Mouse (Mus musculus) heart, adult 8-10 months (tissue): Measurements from ENCODE around the gene Tob2. TPM values are rescaled to one million over a fixed set of nuclear protein-coding genes. Genes with fewer than 3 reads are reported as not detected.

Experiments
- DNase-seq: peaks from one replicate; pipeline ENCODE4 v3.0.0; 2022; ENCODE audit warnings: low spot score
- total RNA-seq, 4 experiments: library from RNA; stranded (reverse); gene quantifications; 2 replicates each; pipeline ENCODE4 v1.2.4; 2022

The Tob2 gene
- total RNA-seq, 4 experiments from 2014 or later, result 50.6 to 129 (median 74.7) TPM

DNA sequence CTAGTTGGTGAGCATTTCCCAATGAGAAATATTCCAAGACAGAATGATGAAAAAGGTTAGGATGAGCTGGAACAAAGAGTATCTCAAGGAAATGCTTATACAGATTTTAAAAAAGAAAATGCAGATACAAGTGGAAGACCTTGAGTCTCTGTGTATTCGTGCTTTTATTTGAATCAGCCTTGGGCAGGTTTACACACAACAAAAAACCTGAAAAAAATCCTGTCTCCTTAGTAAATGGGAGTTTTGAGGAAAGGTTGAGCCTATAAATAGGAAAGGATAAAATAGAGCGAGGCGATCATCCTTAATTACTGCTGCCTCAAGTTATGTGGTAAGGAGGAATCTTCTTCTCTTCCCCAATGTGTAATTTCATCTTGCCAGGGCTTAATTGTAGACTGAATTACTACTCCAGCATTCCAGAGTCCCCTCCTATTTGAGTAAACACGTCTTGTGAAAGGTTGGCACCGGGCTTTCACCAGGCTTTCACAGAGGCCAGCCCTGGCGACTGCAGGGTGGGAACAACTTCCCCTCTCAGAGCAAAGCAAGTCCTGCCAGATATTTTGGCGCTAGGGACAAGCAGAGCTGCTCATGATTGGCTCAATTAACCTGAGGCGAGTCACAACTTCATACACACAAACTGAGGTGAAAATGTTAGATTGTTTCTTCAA lies 2.0 kb upstream of the Tob2 start:
- DNase-seq, result peak; percentile 53

DNA sequence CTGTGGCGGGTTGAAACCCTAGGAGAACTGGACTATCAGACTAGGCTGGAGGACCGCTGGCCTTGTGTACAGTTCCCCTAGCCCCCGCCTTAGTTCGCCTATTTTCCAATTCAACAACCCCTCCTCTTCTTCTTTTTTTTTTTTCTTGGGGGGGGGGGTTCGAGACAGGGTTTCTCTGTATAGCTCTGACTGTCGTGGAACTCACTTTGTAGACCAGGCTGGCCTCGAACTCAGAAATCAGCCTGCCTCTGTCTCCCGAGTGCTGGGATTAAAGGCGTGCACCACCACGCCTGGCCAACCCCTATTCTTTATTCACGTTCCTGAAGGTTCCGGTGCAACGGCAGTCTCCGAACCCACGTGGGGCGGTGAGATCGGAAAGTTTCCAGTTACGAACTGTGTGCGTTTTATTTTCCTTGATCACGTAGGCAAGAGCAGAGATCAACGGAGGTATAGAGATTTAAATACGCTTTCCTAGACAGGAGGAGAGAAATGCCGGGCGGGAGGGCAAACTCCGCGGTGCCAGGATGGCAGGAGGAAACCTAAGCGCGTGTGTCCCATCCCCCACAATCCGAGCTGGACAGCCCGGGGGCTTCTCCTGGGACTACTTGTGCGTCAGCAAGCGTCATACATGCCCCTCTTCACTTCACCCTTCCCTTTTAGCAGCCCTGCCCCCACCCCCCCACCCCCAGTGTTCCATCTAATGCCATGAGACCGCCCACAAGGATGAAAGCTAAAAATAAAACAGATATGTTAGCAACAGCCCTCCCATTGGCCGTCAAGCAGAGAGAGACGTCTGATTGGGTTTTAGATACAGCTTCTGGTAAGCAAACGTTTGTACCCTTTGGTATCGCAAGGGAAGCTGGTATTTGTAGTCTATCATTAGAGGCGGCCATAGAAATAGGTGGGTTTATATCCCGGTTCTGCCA lies 997 bp upstream of the Tob2 start:
- DNase-seq, result peak; percentile 96

DNA sequence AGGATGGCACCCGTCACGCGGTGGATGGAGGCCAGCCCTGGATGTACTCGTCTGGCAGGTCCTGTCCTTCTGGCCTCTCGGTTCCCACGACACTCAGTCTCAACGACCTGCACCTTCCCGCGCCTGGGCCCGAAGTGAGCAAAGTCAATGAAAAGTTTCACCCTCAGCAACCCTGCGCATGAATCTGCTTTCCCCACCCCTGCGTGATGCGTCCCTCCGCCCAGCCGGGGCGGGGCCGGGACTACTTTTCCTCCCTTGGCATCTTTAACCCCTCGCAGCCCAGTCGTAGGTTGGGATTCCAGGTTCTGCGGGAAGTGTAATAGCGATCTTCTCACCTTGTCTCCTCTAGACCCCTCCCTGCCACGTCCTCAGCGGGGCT lies 469 bp downstream of the Tob2 start:
- peak; percentile 96 for DNase-seq

DNA sequence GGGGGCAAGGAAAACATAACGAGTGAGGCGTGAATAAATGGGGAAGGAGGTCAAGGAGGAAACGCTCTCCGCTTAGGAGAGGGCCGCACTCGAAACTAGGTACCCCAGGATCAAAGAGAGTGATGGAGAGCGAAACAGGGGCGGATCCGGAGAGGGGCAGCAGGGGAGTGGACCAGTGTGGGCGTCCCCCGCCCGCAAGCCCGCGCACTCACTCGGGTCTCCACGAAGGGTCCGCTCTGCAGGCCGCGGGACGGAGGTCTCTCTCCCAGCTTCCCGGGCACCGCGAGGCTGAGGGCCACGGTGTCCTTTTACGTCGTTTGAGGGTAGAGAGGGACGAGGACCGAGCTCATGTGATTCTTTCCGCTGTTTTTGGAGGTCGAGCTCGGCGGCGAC lies 876 bp downstream of the Tob2 start:
- peak; percentile 52 for DNase-seq

DNA sequence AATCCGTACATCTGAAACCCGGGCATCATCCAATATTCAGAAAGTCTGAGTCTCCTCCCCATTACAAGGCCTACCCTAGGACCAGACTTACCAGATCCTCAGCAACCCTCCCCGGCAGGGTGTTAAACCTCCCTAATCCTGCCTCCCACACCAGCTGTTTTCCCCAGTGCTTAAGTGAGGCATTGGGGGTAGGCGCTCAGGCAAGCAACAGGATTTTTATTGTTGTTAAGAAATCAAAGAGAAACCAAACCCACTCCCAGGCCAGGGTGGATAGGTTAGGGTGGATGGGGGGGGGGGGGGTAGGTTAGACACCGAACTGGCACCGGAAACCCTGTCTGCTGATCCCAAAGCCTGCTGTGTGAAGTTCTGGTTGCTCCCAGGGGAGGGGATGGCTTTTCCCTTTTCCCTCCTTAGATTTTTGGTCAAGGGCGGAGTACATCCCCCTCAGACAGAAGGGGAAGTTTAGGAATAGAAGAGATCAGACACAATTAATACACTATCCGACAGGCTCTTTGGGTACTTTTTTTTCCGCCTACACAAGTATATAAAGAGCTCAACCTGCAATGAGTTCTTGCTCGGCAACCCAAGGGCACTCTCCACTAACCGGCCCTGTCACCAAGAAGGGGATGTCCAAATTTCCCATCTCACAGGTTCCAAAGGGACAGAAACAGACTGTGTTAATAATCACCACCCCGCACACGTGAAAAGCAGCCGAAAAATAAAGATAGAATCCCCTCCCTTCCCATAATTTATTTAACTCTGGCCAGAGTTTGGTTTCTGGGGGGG lies 1.5 kb downstream of the Tob2 start:
- no peak for DNase-seq

DNA sequence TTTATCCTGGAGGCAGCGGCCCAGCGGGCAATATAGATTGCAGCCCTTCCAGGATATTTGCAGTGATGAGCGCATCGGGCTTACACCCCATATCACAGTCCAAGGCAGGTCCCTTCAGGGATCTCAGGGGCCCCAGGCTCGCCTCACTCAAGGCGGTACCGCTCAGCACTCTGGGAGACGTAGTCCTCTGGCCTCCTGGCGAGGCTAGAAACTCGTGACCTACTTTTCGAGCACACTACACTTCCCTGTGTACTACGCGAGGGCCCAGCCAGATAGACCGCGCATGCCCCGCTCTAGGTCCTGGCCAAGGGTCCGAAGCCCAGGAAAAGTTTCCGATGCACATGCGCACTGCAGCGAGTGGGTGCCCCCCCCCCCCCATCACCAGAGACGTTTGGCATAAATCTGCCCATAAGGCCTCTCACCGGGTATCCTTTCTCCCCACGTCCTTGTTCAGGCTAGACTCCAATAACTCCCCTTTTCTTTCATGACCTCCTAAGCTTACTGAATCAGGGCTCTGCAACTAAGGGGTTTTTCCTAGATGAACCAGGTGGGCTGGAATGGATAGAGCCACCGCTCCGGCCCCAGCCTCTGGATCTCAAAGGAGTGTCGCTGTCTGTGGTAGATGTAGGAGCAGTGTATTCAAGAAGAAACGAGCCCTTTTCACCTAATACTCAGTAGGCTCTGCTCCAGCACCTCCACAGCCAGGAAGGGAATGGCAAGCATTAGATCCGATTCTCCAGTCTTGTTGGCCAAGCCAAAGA lies 2.4 kb downstream of the Tob2 start:
- peak; percentile 88 for DNase-seq

DNA sequence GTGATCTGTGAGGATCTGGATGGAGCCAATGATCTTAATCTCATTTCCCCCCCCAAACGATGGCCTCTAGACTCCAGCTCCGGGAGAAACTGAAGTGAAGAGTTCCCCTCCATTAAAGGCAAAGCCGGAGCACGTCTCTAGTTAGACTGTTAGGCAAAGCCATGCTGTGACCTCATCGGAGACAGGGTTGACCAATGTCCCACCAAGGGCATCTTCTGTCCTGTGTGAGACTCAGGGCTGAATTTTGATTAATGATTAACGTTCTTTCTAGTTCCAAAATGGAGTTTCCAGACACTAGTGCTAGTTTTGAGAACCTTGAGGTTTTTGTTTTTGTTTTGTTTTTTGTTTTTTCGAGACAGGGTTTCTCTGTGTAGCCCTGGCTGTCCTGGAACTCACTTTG lies 5.5 kb downstream of the Tob2 start:
- DNase-seq, result no peak

DNA sequence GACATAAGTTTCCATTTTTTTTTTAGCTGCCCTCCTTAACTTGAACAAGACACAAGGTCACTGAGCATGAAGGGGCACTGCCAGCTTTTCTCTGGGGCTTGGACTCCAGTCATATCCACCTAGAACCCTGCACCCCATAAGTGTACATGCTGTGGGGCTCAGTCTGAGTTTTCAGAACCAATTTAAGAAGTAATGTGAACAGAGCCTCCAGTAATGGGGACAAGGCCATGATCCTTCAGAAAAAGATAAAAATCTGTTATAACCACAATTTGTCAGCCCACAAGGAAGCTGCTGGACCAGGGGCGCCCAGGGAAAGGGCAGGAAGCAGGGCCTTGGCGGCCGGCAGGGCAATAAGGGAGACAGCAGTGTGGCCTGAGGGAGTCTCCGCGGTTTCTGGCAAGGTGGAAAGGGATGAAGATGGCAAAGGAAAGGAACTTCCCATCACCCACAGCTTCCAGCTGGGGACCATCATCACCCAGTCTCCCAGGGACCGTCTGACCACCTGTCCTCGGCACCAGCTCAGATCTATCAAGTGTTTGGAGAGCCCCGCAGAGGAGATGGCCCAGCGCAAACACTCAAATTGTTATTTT lies 6.1 kb downstream of the Tob2 start:
- DNase-seq, result no peak

DNA sequence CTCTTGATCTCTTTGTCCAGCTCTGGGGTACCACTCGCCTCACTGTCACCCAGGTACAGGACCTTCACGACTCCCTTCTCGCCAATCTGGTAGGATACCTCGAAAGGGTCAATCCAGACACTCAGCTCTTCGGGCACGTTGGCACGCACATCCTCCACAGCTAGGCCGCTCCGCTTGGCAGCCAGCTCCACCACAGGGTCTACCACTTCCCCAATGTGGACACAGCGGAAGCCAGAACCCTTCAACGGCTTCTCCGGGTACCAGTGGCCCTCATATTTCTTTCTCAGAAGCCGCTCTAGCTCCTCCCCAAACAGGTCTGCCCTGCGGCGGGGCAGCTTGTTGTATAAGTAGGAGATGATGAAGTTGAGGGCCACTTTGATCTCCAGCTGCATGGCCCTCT lies 7.2 kb downstream of the Tob2 start:
- no peak for DNase-seq

DNA sequence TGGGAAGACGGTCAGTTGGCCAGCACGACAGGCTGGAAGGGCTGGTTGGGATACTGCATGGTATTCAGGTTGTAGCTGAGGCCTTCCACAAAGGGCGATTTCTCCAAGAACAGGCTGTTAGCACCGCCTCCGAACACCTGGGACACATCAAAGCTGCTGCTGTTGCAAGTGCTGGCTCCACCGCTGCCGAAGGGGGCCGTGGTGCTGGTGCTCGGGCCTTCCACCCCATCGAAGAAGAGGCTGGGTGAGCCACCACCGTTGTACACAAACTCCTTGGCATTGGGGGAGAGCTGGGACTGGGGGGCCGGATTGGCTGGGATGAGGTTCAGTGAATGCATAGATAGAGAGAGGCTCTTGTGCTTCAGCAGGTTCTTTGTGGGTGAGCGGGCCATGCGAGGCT lies 7.9 kb downstream of the Tob2 start:
- no peak for DNase-seq

DNA sequence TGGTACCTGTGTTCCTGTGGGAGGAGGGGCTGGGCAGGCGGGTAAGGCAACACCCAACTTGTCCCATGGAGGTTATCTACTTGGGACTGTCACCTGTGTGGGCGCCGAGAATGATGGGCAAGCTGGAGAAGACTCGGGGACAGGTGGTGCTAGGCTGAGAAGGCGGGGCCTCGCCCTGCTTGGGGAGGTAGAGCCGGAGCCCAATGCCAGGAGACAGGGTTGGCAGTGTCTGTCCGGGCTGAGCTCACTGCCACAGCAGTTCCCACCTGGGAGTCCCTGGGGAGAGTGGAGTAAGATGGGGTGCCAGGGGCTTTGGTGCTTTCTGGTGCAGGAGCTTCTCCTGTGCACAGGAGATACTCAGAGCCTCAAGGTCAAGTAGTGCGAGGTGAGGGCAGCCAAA lies 9.5 kb downstream of the Tob2 start:
- no peak for DNase-seq

DNA sequence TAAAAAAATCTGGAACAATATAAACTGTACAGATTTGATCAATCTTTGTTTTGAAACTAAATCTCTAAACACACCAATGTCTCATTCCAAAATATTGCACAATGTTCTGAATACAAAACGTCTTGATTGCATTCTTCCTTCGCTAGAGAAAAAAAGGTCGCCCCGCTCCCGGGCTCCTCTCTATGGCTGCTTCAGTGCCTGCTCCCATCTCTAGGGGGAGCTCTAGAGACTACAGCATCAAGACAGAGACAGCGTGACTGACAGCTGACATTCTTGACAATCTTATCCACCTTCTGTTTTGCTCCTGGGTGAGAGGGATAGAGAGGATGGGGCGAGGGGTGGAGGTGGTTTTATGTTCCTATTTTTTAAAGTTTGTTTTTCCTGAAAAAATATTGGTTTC lies 10.3 kb downstream of the Tob2 start:
- DNase-seq, result peak; percentile 66

DNA sequence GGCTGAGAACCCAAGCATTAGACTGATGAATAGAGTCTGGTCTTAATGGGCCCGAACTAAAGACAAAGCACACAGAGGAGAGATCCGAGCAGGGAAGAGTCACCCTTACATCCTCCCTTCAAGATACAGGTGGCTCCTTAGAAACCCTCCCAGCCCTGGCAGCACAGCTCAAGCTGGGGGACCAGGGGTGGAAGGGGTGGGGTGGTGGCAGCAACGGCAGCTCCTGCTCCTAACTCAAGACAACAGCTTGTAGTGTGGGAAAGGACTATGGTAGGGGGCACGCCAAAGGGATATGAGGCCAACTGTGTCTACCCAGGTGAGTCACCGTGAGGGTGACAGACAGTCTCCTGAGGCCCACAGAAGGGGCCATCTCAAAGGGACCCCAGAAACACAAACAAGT lies 10.7 kb downstream of the Tob2 start:
- no peak for DNase-seq

DNA sequence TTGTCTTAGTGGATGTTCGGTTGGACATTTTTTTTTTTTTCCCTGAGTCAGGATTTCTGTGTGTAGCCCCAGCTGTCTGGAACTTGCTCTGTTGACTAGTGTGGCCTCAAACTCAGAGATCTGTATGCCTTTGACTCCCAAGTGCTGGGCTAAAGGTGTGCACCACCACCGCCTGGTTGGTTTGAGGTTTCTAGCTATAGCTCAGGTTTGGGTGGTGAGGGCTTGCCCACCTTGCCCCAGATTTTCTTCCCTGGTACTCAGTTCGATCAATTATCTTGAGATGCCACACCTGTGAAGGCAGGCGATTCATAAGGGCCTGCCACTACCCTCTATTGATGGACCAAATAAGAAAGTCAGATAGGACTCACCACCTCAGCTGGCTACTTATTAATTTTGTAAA lies 11.4 kb downstream of the Tob2 start:
- no peak for DNase-seq

DNA sequence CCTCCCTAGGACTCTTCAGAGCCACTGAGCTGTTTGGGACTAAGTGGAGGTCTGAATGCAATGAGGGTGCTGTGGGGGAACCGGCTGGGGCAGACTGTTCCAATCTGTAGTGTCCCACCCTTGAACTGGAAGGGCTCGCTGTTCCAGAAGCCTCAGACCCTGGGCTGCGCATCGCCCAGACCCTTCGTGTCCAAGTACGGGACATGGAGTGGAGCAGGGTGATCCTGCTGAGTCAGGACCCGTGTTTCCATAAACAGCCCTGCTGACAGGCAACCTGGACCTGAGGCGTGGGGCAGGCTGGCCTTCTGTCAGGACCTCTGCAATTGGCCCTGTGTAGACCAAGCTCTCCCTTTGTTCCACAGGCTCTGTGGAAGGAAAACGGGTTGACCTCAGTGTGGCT lies 11.8 kb downstream of the Tob2 start:
- no peak for DNase-seq

DNA sequence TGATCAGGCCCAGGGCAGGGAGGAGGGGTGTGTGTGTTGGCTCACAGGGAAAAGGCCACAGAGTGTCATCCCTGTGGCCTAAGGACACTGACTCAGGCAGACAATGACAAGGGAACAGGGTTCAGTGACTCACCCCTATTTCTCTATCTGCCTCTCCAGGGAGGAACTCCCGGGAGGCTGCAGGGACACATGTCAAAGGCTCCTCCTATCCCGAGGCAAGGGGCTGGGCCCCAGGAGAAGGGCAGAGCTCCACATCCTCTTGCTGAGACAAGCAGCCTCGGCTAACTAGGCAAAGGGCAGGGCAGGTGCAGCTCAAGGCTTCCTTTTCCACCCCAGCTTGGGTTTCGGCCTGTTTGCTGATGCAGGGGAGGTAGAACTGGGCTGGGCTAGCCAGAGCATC lies 12.9 kb downstream of the Tob2 start:
- DNase-seq, result peak; percentile 75

DNA sequence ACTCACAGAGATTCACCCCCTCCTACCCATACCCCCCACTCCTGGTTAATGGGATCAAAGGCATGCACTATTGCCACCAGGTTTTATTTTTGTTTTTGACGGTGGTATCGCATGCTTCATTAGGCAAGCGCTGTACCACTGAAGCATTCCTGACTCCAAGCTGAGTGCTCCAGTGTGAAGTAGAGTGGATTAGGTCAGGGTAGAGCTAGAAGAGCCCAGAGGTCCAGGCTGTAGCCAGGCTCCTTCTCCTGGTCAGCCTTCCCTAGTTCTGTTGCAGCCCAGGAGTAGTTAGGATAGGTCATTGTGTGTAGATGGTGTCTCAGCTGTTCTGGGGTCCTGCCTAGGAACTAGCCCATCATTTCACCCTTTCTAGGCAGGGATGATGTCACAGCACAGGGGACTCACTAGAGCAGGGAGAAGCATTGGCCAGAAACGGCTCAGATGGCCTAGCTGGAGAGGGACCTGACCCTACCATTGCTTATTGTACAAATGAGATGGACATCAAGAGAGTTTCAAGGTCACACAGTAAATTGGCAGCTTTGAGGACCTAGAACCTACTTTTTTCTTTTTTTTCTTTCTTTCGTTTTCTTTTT lies 13.5 kb downstream of the Tob2 start:
- DNase-seq, result no peak

DNA sequence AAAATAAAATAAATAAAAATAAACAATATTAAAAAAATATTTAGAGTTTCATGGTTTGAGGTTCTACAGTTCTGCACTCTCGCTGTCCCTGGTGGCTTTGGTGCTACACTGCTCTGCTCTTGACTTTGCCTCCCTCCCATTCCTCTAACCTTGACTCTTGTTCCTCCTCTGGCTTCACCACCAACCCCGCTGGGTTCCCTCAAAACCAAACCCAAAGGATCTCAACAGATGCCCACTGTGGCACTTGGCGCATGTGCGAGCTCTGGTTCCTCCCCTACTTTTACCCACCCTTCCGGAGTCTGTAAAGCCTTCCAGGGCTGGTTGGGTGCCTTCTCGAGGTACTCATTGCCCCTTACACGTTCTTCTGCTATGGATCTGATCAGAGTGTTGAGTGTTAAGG lies 16.3 kb downstream of the Tob2 start:
- no peak for DNase-seq

DNA sequence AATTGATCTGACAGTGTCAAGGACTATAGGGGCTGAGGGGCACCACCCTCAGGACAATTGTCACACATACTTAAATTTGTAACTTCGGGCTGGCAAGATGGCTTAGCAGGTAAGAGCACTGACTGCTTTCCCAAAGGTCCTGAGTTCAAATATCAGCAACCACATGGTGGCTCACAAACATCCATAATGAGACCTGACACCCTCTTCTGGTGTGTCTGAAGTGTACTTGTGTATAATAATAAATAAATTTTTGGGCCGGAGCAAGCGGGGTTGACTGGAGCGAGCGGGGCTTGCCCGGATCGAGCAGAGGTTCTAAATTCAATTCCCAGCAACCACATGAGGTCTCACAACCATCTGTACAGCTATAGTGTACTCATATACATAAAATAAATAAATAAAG lies 18.3 kb downstream of the Tob2 start:
- no peak for DNase-seq

DNA sequence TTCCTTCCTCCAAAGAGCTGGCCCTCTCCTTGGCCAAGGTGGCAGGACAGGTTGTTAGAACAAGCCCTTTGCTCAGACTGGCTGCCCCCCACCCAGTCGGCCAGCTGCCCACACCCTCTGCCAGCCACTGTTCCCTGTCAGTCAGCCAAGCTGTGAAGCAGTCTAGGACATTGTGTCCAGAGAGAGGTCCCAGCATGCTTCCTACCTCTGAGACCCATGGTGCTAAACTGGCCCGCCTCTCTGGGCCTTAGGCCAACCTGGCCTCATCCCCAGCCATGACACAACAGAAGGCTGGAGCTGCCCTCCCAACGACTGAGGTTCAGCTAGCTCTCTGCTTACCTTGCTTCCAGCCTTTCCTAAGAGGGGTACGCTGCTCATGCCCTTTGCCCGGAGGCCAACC lies 19.0 kb downstream of the Tob2 start:
- DNase-seq, result peak; percentile 93
